9 mouse cellular contexts compared by ENCODE assay signal in the genomic region with DNA sequence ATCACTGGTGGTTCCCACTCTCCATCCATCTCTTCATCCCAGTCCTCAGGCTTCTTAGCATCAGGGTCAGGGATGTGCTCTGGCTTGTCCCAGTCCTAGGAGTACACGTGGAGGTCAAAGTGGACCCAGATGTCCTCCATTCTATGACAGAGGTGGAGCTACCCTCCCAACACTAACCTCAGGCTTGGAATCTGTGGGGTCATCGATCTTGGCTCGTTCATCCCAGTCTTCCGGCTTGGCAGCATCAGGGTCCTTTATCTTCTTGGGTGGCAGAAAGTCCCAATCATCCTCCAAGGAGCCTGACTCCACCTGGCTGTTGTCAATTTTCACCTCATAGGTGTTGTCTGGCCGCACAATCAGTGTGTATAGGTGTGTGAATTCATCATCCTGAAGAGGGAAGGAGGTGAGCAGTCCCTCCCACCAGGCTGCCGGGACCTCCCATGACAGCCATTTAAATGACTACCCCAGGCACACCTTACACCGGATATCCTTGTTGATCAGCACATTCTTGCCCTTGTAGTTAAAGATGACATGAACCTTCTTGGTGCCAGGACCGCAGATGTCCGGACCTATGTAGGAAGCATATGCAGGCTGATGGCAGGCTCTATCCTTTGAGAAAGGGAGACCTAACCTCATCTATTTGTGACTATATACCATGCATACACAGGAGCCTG. TPM values are rescaled to one million over a fixed set of nuclear protein-coding genes. Genes with fewer than 3 reads are reported as not detected.
DNase-seq lines count a peak whose midpoint lies in the region; ATAC-seq lines count a peak whose summit lies in the region.
"Had no signal": no experiment of that assay in that cellular context is flagged by ENCODE, and none has a peak within 500 bp of the region (broad histone marks: within the 10 kb centered on the region; RNA-seq: fewer than 3 reads in every experiment).

No protein-coding gene starts in this region.

- no peaks in the 10 kb centered on the region for H3K27me3 ChIP-seq in heart, embryonic 14.5 days (ENCODE audit: control insufficient read depth, insufficient read depth, low read length)
- H3K27me3 ChIP-seq in hindbrain, embryonic 14.5 days (ENCODE audit: control insufficient read depth, insufficient read depth, low read length): no peaks in the 10 kb centered on the region
- no peaks in the 10 kb centered on the region for H3K27me3 ChIP-seq in midbrain, embryonic 13.5 days

- ATAC-seq in heart, embryonic 14.5 days (ENCODE audit: insufficient number of reproducible peaks, insufficient read depth, low FRiP score, low read depth): no peak
- ATAC-seq in hindbrain, embryonic 14.5 days (ENCODE audit: low FRiP score): no peak
- no peak for ATAC-seq in midbrain, embryonic 13.5 days
- ATAC-seq in frontal cortex, adult (ENCODE audit: low TSS enrichment): no peak

- H3K9me3 ChIP-seq in heart, embryonic 14.5 days (ENCODE audit: control insufficient read depth, low read length): no peaks in the 10 kb centered on the region
- no peaks in the 10 kb centered on the region for H3K9me3 ChIP-seq in hindbrain, embryonic 14.5 days (ENCODE audit: control insufficient read depth, low read length)
- no peaks in the 10 kb centered on the region for H3K9me3 ChIP-seq in midbrain, embryonic 13.5 days

- 0 out of 4 replicates have a peak overlapping the region, but pooled peaks of 1 of the 2 experiments have one; percentile 3 for H3K4me3 ChIP-seq in heart, embryonic 14.5 days (ENCODE audit: control insufficient read depth in 1 of 2, insufficient read depth in 1 of 2, low read depth in 1 of 2, low read length in 2 of 2)
- H3K4me3 ChIP-seq in hindbrain, embryonic 14.5 days (replicated peaks; ENCODE audit: low read length): peak overlapping the region; percentile 98
- peak overlapping the region; percentile 97 for H3K4me3 ChIP-seq in midbrain, embryonic 13.5 days (replicated peaks)

- peak overlapping the region; percentile 81 for H3K4me2 ChIP-seq in heart, embryonic 14.5 days (ENCODE audit: low read length)
- H3K4me2 ChIP-seq in hindbrain, embryonic 14.5 days (replicated peaks): peak overlapping the region; percentile 94
- H3K4me2 ChIP-seq in midbrain, embryonic 13.5 days (replicated peaks): peak overlapping the region; percentile 89

- peak overlapping the region; percentile 97 for H3K9ac ChIP-seq in heart, embryonic 14.5 days (ENCODE audit: low read length)
- peak overlapping the region; percentile 99 for H3K9ac ChIP-seq in hindbrain, embryonic 14.5 days
- H3K9ac ChIP-seq in midbrain, embryonic 13.5 days (replicated peaks): peak overlapping the region; percentile 98; the same call in 1 of the 2 replicates

- no peak overlapping the region for H3K27ac ChIP-seq in heart, embryonic 14.5 days (replicated peaks in 1 of 2; ENCODE audit: control insufficient read depth in 1 of 2, insufficient read depth in 1 of 2, low read depth in 2 of 2, low read length in 2 of 2)
- H3K27ac ChIP-seq in hindbrain, embryonic 14.5 days: no peak overlapping the region
- H3K27ac ChIP-seq in midbrain, embryonic 13.5 days: no peak overlapping the region

- 75% methylated on average over 9 of the region's 9 CpGs for WGBS in heart, embryonic 14.5 days
- 89% methylated on average over 9 of the region's 9 CpGs for WGBS in hindbrain, embryonic 14.5 days
- WGBS in midbrain, embryonic 13.5 days: 89% methylated on average over 9 of the region's 9 CpGs

- peaks cover 12 to 30% of the 10 kb centered on the region in 2 experiments for H3K4me1 ChIP-seq in heart, embryonic 14.5 days (ENCODE audit: control insufficient read depth in 2 of 2, insufficient read depth in 2 of 2, low read length in 2 of 2)
- H3K4me1 ChIP-seq in hindbrain, embryonic 14.5 days (replicated peaks; ENCODE audit: control insufficient read depth, insufficient read depth, low read length): peaks cover 19% of the 10 kb centered on the region
- peaks cover 49% of the 10 kb centered on the region for H3K4me1 ChIP-seq in midbrain, embryonic 13.5 days (replicated peaks)

- DNase-seq in heart, adult 18-20 months: no peak
- peak; percentile 61 for DNase-seq in R1 (ENCODE audit: low read depth, low spot score)
- DNase-seq in hindbrain, embryonic 14.5 days (ENCODE audit: low spot score): no peak
- no peak for DNase-seq in thymus, postnatal 4 days
- DNase-seq in frontal cortex, postnatal 25 days (ENCODE audit: low spot score in 2 of 2): no peak
- DNase-seq: gastrocnemius, postnatal 10 days had no signal

- peaks cover 48% of the 10 kb centered on the region for H3K36me3 ChIP-seq in heart, embryonic 14.5 days (ENCODE audit: control insufficient read depth, insufficient read depth, low read length)
- H3K36me3 ChIP-seq in hindbrain, embryonic 14.5 days (replicated peaks; ENCODE audit: control insufficient read depth, insufficient read depth): peaks cover 45% of the 10 kb centered on the region
- peaks cover 38% of the 10 kb centered on the region for H3K36me3 ChIP-seq in midbrain, embryonic 13.5 days

RNA-seq across cellular contexts. Expression of a gene that starts 2.2 kb away (rescaled TPM):
- polyA plus RNA-seq in heart, embryonic 14.5 days (2014; fragmentation: Nextera tagmentation; extraction: Ambion mirVana): 500 and 527 TPM in 2 replicates
- 100 to 1,000 TPM; 297 to 306 TPM for total RNA-seq in heart, adult 18-20 months (2021)
- polyA plus RNA-seq in hindbrain, embryonic 14.5 days (2014; fragmentation: Nextera tagmentation; extraction: Ambion mirVana): 574 and 709 TPM in 2 replicates
- 599 and 642 TPM in 2 replicates for polyA plus RNA-seq in midbrain, embryonic 13.5 days (2015; fragmentation: Nextera tagmentation; extraction: Ambion mirVana)

RNA-seq across cellular contexts. Expression of a gene that starts 4.1 kb away (rescaled TPM):
- polyA plus RNA-seq in heart, embryonic 14.5 days (2014; fragmentation: Nextera tagmentation; extraction: Ambion mirVana): 122 and 125 TPM in 2 replicates
- total RNA-seq in heart, adult 18-20 months (2021): 10 to 100 TPM; 88.5 to 96.7 TPM
- polyA plus RNA-seq in hindbrain, embryonic 14.5 days (2014; fragmentation: Nextera tagmentation; extraction: Ambion mirVana): 75.7 and 81.1 TPM in 2 replicates
- 84.8 and 88.8 TPM in 2 replicates for polyA plus RNA-seq in midbrain, embryonic 13.5 days (2015; fragmentation: Nextera tagmentation; extraction: Ambion mirVana)

RNA-seq across cellular contexts. Expression of a gene that starts 12.3 kb away (rescaled TPM):
- polyA plus RNA-seq in heart, embryonic 14.5 days (2014; fragmentation: Nextera tagmentation; extraction: Ambion mirVana): 47.6 and 50.7 TPM in 2 replicates
- 10 to 100 TPM; 22.6 to 22.9 TPM for total RNA-seq in heart, adult 18-20 months (2021)
- polyA plus RNA-seq in hindbrain, embryonic 14.5 days (2014; fragmentation: Nextera tagmentation; extraction: Ambion mirVana): 87.8 and 93.4 TPM in 2 replicates
- 113 and 122 TPM in 2 replicates for polyA plus RNA-seq in midbrain, embryonic 13.5 days (2015; fragmentation: Nextera tagmentation; extraction: Ambion mirVana)

RNA-seq across cellular contexts. Expression of a gene that starts 13.2 kb away (rescaled TPM):
- 49.9 and 53.0 TPM in 2 replicates for polyA plus RNA-seq in heart, embryonic 14.5 days (2014; fragmentation: Nextera tagmentation; extraction: Ambion mirVana)
- total RNA-seq in heart, adult 18-20 months (2021): 10 to 100 TPM; 31.5 to 35.7 TPM
- 35.0 and 37.4 TPM in 2 replicates for polyA plus RNA-seq in hindbrain, embryonic 14.5 days (2014; fragmentation: Nextera tagmentation; extraction: Ambion mirVana)
- 34.5 and 36.3 TPM in 2 replicates for polyA plus RNA-seq in midbrain, embryonic 13.5 days (2015; fragmentation: Nextera tagmentation; extraction: Ambion mirVana)

RNA-seq across cellular contexts. Expression of a gene that starts 21.9 kb away (rescaled TPM):
- polyA plus RNA-seq in heart, embryonic 14.5 days (2014; fragmentation: Nextera tagmentation; extraction: Ambion mirVana): 5.9 and 6.6 TPM in 2 replicates
- 10 to 100 TPM; 10.0 to 13.2 TPM for total RNA-seq in heart, adult 18-20 months (2021)
- 13.5 and 14.6 TPM in 2 replicates for polyA plus RNA-seq in hindbrain, embryonic 14.5 days (2014; fragmentation: Nextera tagmentation; extraction: Ambion mirVana)
- polyA plus RNA-seq in midbrain, embryonic 13.5 days (2015; fragmentation: Nextera tagmentation; extraction: Ambion mirVana): 8.8 and 8.9 TPM in 2 replicates
